Mouse (Mus musculus) spleen, adult 2 months (tissue): ENCODE data around the gene Olfr718-ps1. TPM values are rescaled to one million over a fixed set of nuclear protein-coding genes. Genes with fewer than 3 reads are reported as not detected.
"Not testable (repeated sequence)": the region's sequence is repeated elsewhere in the genome, so short reads cannot be mapped to it uniquely, and the experiment has no call there.

Source experiments
- DNase-seq, 2 experiments: peaks; one replicate each; pipeline versions ENCODE4 v3.0.0 to v3.0.0-alpha.2; 2012 to 2021; ENCODE audit warnings: low spot score in 2 of 2, low read depth in 1 of 2
- H3K27ac ChIP-seq: fragments of 200-500 bp; 2 replicates; pipeline ENCODE4 v1.5.1; 2012; ENCODE audit warnings: low read length, inconsistent platforms; ENCODE audit not compliant: insufficient read depth
- H3K27me3 ChIP-seq: fragments of 200-500 bp; 2 replicates; pipeline ENCODE4 v1.6.1; 2012; ENCODE audit warnings: mild to moderate bottlenecking, moderate library complexity, low read length, inconsistent platforms; ENCODE audit not compliant: control insufficient read depth, insufficient read depth
- H3K36me3 ChIP-seq: fragments of 200-500 bp; 2 replicates; pipeline ENCODE4 v1.6.1; 2012; ENCODE audit warnings: mild to moderate bottlenecking, low read length, inconsistent platforms; ENCODE audit not compliant: control insufficient read depth, insufficient read depth
- H3K4me1 ChIP-seq: fragments of 200-500 bp; 2 replicates; pipeline ENCODE4 v1.6.1; 2011; ENCODE audit warnings: inconsistent platforms; ENCODE audit not compliant: control insufficient read depth, insufficient read depth, insufficient read length
- H3K4me3 ChIP-seq: fragments of 200-500 bp; 2 replicates; pipeline ENCODE4 v1.5.1; 2011; ENCODE audit warnings: mild to moderate bottlenecking, inconsistent platforms; ENCODE audit not compliant: insufficient read depth, insufficient read length; ENCODE audit errors: extremely low read depth
- CTCF ChIP-seq: fragments of 200-500 bp; IDR thresholded peaks from 2 replicates; pipeline ENCODE4 v1.5.1; 2011; ENCODE audit warnings: mild to moderate bottlenecking, inconsistent platforms; ENCODE audit not compliant: insufficient read depth, insufficient read length, insufficient replicate concordance; ENCODE audit errors: extremely low read depth
- POLR2A ChIP-seq: fragments of 200-500 bp; IDR thresholded peaks from 2 replicates; pipeline ENCODE4 v1.6.1; 2011; ENCODE audit warnings: low read depth, low read length, inconsistent platforms
- WGBS: fragments of 180-500 bp; shearing (Covaris S2); methylation state at CpG from one replicate; pipeline ENCODE4 v1.1.7; 2018; 5-methylcytosine and 5-hydroxymethylcytosine counted together
- polyA plus RNA-seq: library from polyadenylated mRNA; depleted of rRNA; stranded (reverse); fragments of >200 nt; gene quantifications from 2 replicates; pipeline ENCODE4 v1.2.3, GENCODE M21; 2012; rRNA removed

Gene Olfr718-ps1
- not detected in 2 replicates for polyA plus RNA-seq

DNA sequence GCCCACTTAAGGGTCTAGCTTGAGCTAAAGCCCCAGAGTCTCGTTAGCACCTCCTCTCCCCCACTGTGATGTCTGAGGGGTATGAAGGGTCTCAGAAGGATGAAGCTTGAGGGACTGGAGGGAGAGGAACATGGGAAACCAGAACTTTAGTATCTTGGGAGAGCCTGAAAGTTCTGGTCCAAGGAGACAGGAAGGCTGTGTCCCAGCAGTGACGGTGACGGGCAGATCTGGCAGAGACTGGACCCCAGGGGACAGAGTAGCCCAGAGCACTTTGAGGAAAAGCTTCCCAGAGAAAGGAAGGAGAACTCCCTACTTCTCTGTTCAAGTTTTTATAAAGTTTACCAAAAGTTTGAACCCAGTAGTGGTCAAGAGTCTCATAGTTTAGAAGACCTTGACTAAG, at the start of gene Olfr718-ps1:
Gene Olfr718-ps1 (minus strand): TSS at position 101 of the 400 bp plus-strand sequence.
- H3K4me3 ChIP-seq: no peak within 1 kb of the TSS
- no peaks in the 10 kb centered on the region for H3K36me3 ChIP-seq
- WGBS: 75% methylated on average over 3 of the region's 3 CpGs
- H3K4me1 ChIP-seq: no peaks in the 10 kb centered on the region
- no peak for TF ChIP-seq POLR2A
- no peak for TF ChIP-seq CTCF
- H3K27ac ChIP-seq: no peak within 1 kb of the TSS
- H3K27me3 ChIP-seq: no peaks in the 10 kb centered on the region; the same call in 1 of the 2 replicates
- DNase-seq: no peak

- Histone ChIP-seq H3K36me3 (no peaks in the 10 kb centered on the region), H3K4me3 (no peak overlapping the region), H3K27me3 (no peaks in the 10 kb centered on the region), H3K4me1 (no peaks in the 10 kb centered on the region), H3K27ac (no peak overlapping the region)
- TF ChIP-seq CTCF: no peak
- TF ChIP-seq POLR2A: no peak
- 83% methylated on average over 4 of the region's 4 CpGs for WGBS
- DNase-seq: no peak
Observed at GRCm38 (mm10) chr5:143196506-143196905, 49.1 kb upstream of the Olfr718-ps1 start.

DNA sequence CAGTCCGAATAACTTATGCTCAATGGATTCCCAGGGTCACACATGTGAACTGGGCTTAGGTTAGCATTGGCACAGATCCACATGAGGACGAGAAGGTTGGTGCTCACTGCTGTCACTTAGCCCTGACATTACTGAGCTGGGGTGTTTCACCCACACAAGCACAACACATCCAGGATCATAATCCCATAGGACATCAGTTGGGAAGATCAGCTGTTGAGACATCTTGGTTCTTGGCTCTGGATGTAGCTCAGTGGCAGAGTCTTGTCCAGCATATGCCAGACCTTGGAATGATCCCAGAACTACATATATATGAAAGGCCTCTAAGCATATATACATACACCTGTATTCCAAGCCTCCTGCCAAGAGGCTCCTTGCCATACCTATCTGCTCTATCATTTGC, 47.8 kb upstream of the Olfr718-ps1 start:
- Histone ChIP-seq H3K4me3 (no peak overlapping the region), H3K27me3 (no peaks in the 10 kb centered on the region), H3K27ac (no peak overlapping the region), H3K4me1 (no peaks in the 10 kb centered on the region), H3K36me3 (no peaks in the 10 kb centered on the region)
- TF ChIP-seq POLR2A: no peak
- 74% methylated on average over 2 of the region's 2 CpGs for WGBS
- no peak for DNase-seq

DNA sequence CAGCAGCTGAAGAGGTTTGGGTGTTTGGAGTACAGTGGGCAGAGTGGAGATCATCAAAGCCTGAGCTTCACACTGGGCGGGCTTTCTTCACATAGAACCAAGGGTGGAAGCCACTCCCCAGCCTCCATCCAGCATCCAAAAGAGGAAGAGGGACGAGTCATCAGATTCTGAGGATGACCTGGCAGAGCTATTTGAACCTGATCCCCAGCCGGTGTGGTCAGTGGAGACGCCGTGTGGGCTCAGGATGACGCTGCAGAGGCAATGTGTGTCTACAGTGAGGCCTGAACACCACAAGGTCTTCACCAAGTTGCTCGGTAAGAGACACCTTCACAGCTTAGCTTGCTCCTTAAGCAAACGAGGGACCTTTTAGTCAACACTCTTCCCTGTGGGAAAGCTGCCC, 47.4 kb upstream of the Olfr718-ps1 start:
- H3K27me3 ChIP-seq, DNase-seq, H3K36me3 ChIP-seq, H3K4me3 ChIP-seq, H3K4me1 ChIP-seq, H3K27ac ChIP-seq: not testable (repeated sequence)
- 55% methylated on average over 8 of the region's 8 CpGs for whole genome bisulfite sequencing

- Histone ChIP-seq H3K27ac (no peak overlapping the region), H3K4me3 (no peak overlapping the region), H3K36me3 (no peaks in the 10 kb centered on the region), H3K27me3 (no peaks in the 10 kb centered on the region), H3K4me1 (no peaks in the 10 kb centered on the region)
- TF ChIP-seq POLR2A: no peak
- TF ChIP-seq CTCF: no peak
- WGBS: 84% methylated on average over 8 of the region's 8 CpGs
- no peak for DNase-seq
Observed at GRCm38 (mm10) chr5:143192806-143193205, 45.4 kb upstream of the Olfr718-ps1 start.

GRCm38 (mm10) chr5:143188014-143188413, 40.6 kb upstream of the Olfr718-ps1 start:
- not testable (repeated sequence) for H3K4me3 ChIP-seq, H3K36me3 ChIP-seq, H3K27ac ChIP-seq, H3K27me3 ChIP-seq, DNase-seq, H3K4me1 ChIP-seq
- WGBS: 89% methylated on average over 1 of the region's 1 CpGs

- Histone ChIP-seq H3K36me3 (peaks cover 16% of the 10 kb centered on the region), H3K27ac (peak within 1 kb of the TSS; percentile 73), H3K27me3 (no peaks in the 10 kb centered on the region), H3K4me3 (peak within 1 kb of the TSS; percentile 92), H3K4me1 (no peaks in the 10 kb centered on the region; the same call in 1 of the 2 replicates)
- peak; percentile 68 to 78 for DNase-seq
- WGBS: 2% methylated on average over 58 of the region's 58 CpGs
- no peak for TF ChIP-seq CTCF
- peak; percentile 74 for TF ChIP-seq POLR2A
Observed at GRCm38 (mm10) chr5:143180255-143181076, 33.1 kb upstream of the Olfr718-ps1 start, which contains the start of the genes Rbak and Spdye4b. TSS of gene Rbak (minus strand) at chr5:143180775. TSS of gene Spdye4b (plus strand) at chr5:143181017.
